8 mouse cellular contexts compared by ENCODE assay signal in genomic region chr9:121679549-121679948, GRCm38 (mm10). TPM values are rescaled to one million over a fixed set of nuclear protein-coding genes. Genes with fewer than 3 reads are reported as not detected.
DNase-seq lines count a peak whose midpoint lies in the region; ATAC-seq and TF ChIP-seq lines count a peak whose summit lies in the region.

No protein-coding gene starts in this region.

- ATAC-seq in hematopoietic stem cell, adult 5-6 weeks (replicated peaks in 1 of 2; ENCODE audit: insufficient read depth in 1 of 2, low FRiP score in 2 of 2, low TSS enrichment in 1 of 2, low read depth in 1 of 2, poor library complexity in 2 of 2, severe bottlenecking in 2 of 2), result peak; percentile 9 to 18; a peak in 1 of 4 replicates
- 0 out of 2 replicates have a peak, but pooled peaks have one; percentile 70 for ATAC-seq in limb, embryonic 15.5 days (ENCODE audit: insufficient number of reproducible peaks, low FRiP score, low TSS enrichment, low read depth)
- ATAC-seq in midbrain, postnatal 0 days (ENCODE audit: low FRiP score), result peak; percentile 77

- H3K27me3 ChIP-seq in limb, embryonic 15.5 days, result no peaks in the 10 kb centered on the region
- H3K27me3 ChIP-seq in midbrain, postnatal 0 days (ENCODE audit: insufficient read depth, low read length), result no peaks in the 10 kb centered on the region

- H3K4me3 ChIP-seq in limb, embryonic 15.5 days, result no peak overlapping the region
- no peak overlapping the region for H3K4me3 ChIP-seq in midbrain, postnatal 0 days (ENCODE audit: low read depth, low read length)

- WGBS in limb, embryonic 15.5 days, result 20% methylated on average over 6 of the region's 6 CpGs
- WGBS in midbrain, postnatal 0 days, result 19% methylated on average over 6 of the region's 6 CpGs

- peaks cover 10% of the 10 kb centered on the region for H3K36me3 ChIP-seq in limb, embryonic 15.5 days
- peaks cover 22% of the 10 kb centered on the region for H3K36me3 ChIP-seq in midbrain, postnatal 0 days (ENCODE audit: insufficient read depth, low read length)

- no peak overlapping the region for H3K4me2 ChIP-seq in limb, embryonic 15.5 days
- H3K4me2 ChIP-seq in midbrain, postnatal 0 days (ENCODE audit: low read depth, low read length, poor library complexity, severe bottlenecking), result no peak overlapping the region

- H3K27ac ChIP-seq in limb, embryonic 15.5 days, result no peak overlapping the region
- no peak overlapping the region for H3K27ac ChIP-seq in midbrain, postnatal 0 days (ENCODE audit: low read depth, low read length)

- H3K9ac ChIP-seq in limb, embryonic 15.5 days, result no peak overlapping the region
- H3K9ac ChIP-seq in midbrain, postnatal 0 days (replicated peaks; ENCODE audit: low read length, poor library complexity, severe bottlenecking), result no peak overlapping the region

- H3K4me1 ChIP-seq in limb, embryonic 15.5 days, result peaks cover 7% of the 10 kb centered on the region
- H3K4me1 ChIP-seq in midbrain, postnatal 0 days (ENCODE audit: insufficient read depth, low read length), result no peaks in the 10 kb centered on the region

- H3K9me3 ChIP-seq in limb, embryonic 15.5 days, result no peaks in the 10 kb centered on the region
- H3K9me3 ChIP-seq in midbrain, postnatal 0 days (ENCODE audit: low read length), result no peaks in the 10 kb centered on the region

- TF ChIP-seq POLR2A in brain, embryonic 14.5 days (IDR thresholded peaks at IDR 0.05; ENCODE audit: borderline replicate concordance, extremely low read depth, insufficient read depth, insufficient read length, poor library complexity, severe bottlenecking), result no peak

- peak; percentile 85 for TF ChIP-seq CTCF in brain, embryonic 14.5 days (IDR thresholded peaks at IDR 0.05; ENCODE audit: borderline replicate concordance, extremely low read depth, insufficient read depth, insufficient read length)
- peak; percentile 87 for TF ChIP-seq CTCF in midbrain, postnatal 0 days (IDR thresholded peaks at IDR 0.05)

- DNase-seq in right cerebral cortex, postnatal 14 days, result peak; percentile 59
- no peak for DNase-seq in right cerebral cortex, postnatal 36 days (ENCODE audit: low spot score in 2 of 2)
- DNase-seq in brain, embryonic 14.5 days (ENCODE audit: low read depth), result peak; percentile 76
- DNase-seq in fibroblast of lung, adult 2 months (ENCODE audit: low read depth), result peak; percentile 48
- DNase-seq in midbrain, postnatal 0 days (ENCODE audit: low spot score), result peak; percentile 80
- peak; percentile 81 for DNase-seq in thymus, postnatal 4 days

RNA-seq across cellular contexts. Expression of gene Sec22c, which starts 25.7 kb away (rescaled TPM):
- 21.2 and 25.2 TPM in 2 replicates for polyA plus RNA-seq in brain, embryonic 14.5 days (2012; rRNA removed)
- total RNA-seq in hematopoietic stem cell, adult 5-6 weeks (2017), result 4.3 and 4.4 TPM in 2 replicates
- polyA plus RNA-seq in limb, embryonic 15.5 days (2015; fragmentation: Nextera tagmentation; extraction: Ambion mirVana), result 11.7 and 12.2 TPM in 2 replicates
- 26.9 and 34.3 TPM in 2 replicates for total RNA-seq in midbrain, postnatal 0 days (2014; rRNA removed)
- polyA plus RNA-seq in midbrain, postnatal 0 days (2015; fragmentation: Nextera tagmentation; extraction: Ambion mirVana), result 30.5 and 34.4 TPM in 2 replicates

RNA-seq across cellular contexts. Expression of gene Ss18l2, which starts 30.6 kb away (rescaled TPM):
- 65.3 and 71.1 TPM in 2 replicates for polyA plus RNA-seq in brain, embryonic 14.5 days (2012; rRNA removed)
- total RNA-seq in hematopoietic stem cell, adult 5-6 weeks (2017), result 27.1 and 30.0 TPM in 2 replicates
- 117 and 119 TPM in 2 replicates for polyA plus RNA-seq in limb, embryonic 15.5 days (2015; fragmentation: Nextera tagmentation; extraction: Ambion mirVana)
- 51.4 and 59.6 TPM in 2 replicates for total RNA-seq in midbrain, postnatal 0 days (2014; rRNA removed)
- polyA plus RNA-seq in midbrain, postnatal 0 days (2015; fragmentation: Nextera tagmentation; extraction: Ambion mirVana), result 204 and 218 TPM in 2 replicates

RNA-seq across cellular contexts. Expression of gene Vipr1, which starts 37.0 kb away (rescaled TPM):
- polyA plus RNA-seq in brain, embryonic 14.5 days (2012; rRNA removed), result 0.38 and 0.63 TPM in 2 replicates
- 0.25 and 0.45 TPM in 2 replicates for total RNA-seq in hematopoietic stem cell, adult 5-6 weeks (2017)
- 0.47 and 0.60 TPM in 2 replicates for polyA plus RNA-seq in limb, embryonic 15.5 days (2015; fragmentation: Nextera tagmentation; extraction: Ambion mirVana)
- 0.05 and 0.82 TPM in 2 replicates for total RNA-seq in midbrain, postnatal 0 days (2014; rRNA removed)
- polyA plus RNA-seq in midbrain, postnatal 0 days (2015; fragmentation: Nextera tagmentation; extraction: Ambion mirVana), result 0.26 and 0.36 TPM in 2 replicates

RNA-seq across cellular contexts. Expression of gene Lyzl4, which starts 37.7 kb away (rescaled TPM):
- polyA plus RNA-seq in brain, embryonic 14.5 days (2012; rRNA removed), result not detected in 2 replicates
- not detected in 2 replicates for total RNA-seq in hematopoietic stem cell, adult 5-6 weeks (2017)
- polyA plus RNA-seq in limb, embryonic 15.5 days (2015; fragmentation: Nextera tagmentation; extraction: Ambion mirVana), result 0.24 and 0.48 TPM in 2 replicates
- total RNA-seq in midbrain, postnatal 0 days (2014; rRNA removed), result not detected in 2 replicates
- polyA plus RNA-seq in midbrain, postnatal 0 days (2015; fragmentation: Nextera tagmentation; extraction: Ambion mirVana), result 0.28 TPM in 1 of 2 replicates, not detected in the other

RNA-seq across cellular contexts. Expression of gene Nktr, which starts 39.4 kb away (rescaled TPM):
- 165 and 197 TPM in 2 replicates for polyA plus RNA-seq in brain, embryonic 14.5 days (2012; rRNA removed)
- 155 and 156 TPM in 2 replicates for total RNA-seq in hematopoietic stem cell, adult 5-6 weeks (2017)
- 68.1 and 76.9 TPM in 2 replicates for polyA plus RNA-seq in limb, embryonic 15.5 days (2015; fragmentation: Nextera tagmentation; extraction: Ambion mirVana)
- total RNA-seq in midbrain, postnatal 0 days (2014; rRNA removed), result 71.4 and 112 TPM in 2 replicates
- polyA plus RNA-seq in midbrain, postnatal 0 days (2015; fragmentation: Nextera tagmentation; extraction: Ambion mirVana), result 42.1 and 50.7 TPM in 2 replicates

Comparison
In these comparisons a context has a peak if more than half of its experiments do, and no peak if none do; other contexts are left out.
1. DNase-seq: peak in right cerebral cortex, postnatal 14 days (single experiment), brain, embryonic 14.5 days (single experiment), fibroblast of lung, adult 2 months (single experiment), midbrain, postnatal 0 days (single experiment) and thymus, postnatal 4 days (single experiment); none in right cerebral cortex, postnatal 36 days (0 of 2).
2. ATAC-seq: peak in every context shown above with its lines; median percentile 77 in midbrain, postnatal 0 days; 70 in limb, embryonic 15.5 days; 14 in hematopoietic stem cell, adult 5-6 weeks.